Mouse (Mus musculus): ENCODE data around the gene Dennd1b. TPM values are rescaled to one million over a fixed set of nuclear protein-coding genes. Genes with fewer than 3 reads are reported as not detected.

Dennd1b gene
- polyA plus RNA-seq, 1 experiment = 25.8 TPM

DNA sequence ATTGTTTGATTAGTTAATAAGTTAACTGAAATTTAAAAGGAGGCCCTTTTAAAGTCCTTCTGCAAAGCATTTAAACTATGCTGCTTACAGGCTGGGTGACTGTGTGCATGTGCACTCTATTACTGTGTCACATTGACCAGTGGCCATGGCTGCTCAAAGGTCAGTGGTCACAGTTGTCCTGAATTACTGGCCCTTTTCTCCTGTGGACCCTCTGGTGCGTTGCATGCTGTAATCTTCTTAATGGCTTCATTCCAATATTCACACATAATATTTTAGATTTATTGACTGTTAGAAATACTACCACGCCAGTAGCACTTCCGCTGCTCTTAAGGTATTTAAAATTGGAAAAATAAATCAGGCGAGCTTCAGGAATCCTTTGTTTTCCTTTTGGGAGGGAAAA, 129.5 kb downstream of the Dennd1b start:
- Histone ChIP-seq H3K36me3 (ENCODE audit: control insufficient read depth, insufficient read depth, low read length, poor library complexity, severe bottlenecking) (no peaks in the 10 kb centered on the region), H3K27me3 (ENCODE audit: control insufficient read depth, insufficient read depth, low read length, poor library complexity, severe bottlenecking) (no peaks in the 10 kb centered on the region), H3K9me3 (replicated peaks; ENCODE audit: control insufficient read depth, insufficient read depth, low read length, poor library complexity, severe bottlenecking) (no peaks in the 10 kb centered on the region), H3K4me1 (ENCODE audit: control insufficient read depth, insufficient read depth, low read length) (no peaks in the 10 kb centered on the region), H3K4me3 (ENCODE audit: low read depth, low read length) (no peak overlapping the region), H3K27ac (ENCODE audit: insufficient read depth, low read length) (no peak overlapping the region), H3K9ac (ENCODE audit: low read depth, poor library complexity, severe bottlenecking) (no peak overlapping the region)
- no peak for TF ChIP-seq EP300 (IDR thresholded peaks at IDR 0.05; ENCODE audit: insufficient read depth, low read depth, low read length)
- no peak for TF ChIP-seq POLR2A (IDR thresholded peaks at IDR 0.05; ENCODE audit: insufficient read depth, low read length)
- TF ChIP-seq CTCF (IDR thresholded peaks at IDR 0.05; ENCODE audit: low read depth, low read length) = no peak

DNA sequence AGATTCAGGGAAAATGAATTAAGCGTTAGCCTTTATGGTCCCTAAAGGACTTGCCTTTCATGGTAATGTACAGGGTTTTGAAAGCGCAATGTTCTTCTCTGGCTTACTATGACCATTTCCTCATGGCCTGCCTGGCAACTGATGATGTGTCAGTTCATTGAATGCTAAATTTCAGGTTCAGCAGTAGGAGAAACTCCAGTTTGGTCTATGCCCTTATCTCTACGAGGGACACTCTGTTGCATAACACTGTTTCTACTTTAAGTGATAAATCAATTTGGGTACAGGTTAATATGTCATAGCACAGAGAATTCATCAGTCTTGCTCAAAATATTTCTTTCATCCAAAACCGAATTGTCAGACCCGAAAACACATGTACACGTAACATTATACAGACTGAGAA, 133.1 kb downstream of the Dennd1b start:
- H3K4me3 ChIP-seq (ENCODE audit: low read depth, low read length) = no peak overlapping the region
- H3K9ac ChIP-seq (ENCODE audit: low read depth, poor library complexity, severe bottlenecking) = no peak overlapping the region
- H3K36me3 ChIP-seq (ENCODE audit: control insufficient read depth, insufficient read depth, low read length, poor library complexity, severe bottlenecking) = no peaks in the 10 kb centered on the region
- no peaks in the 10 kb centered on the region for H3K4me1 ChIP-seq (ENCODE audit: control insufficient read depth, insufficient read depth, low read length)
- H3K27me3 ChIP-seq (ENCODE audit: control insufficient read depth, insufficient read depth, low read length, poor library complexity, severe bottlenecking) = no peaks in the 10 kb centered on the region
- TF ChIP-seq EP300 (IDR thresholded peaks at IDR 0.05; ENCODE audit: insufficient read depth, low read depth, low read length) = no peak
- no peak for TF ChIP-seq CTCF (IDR thresholded peaks at IDR 0.05; ENCODE audit: low read depth, low read length)
- no peak for TF ChIP-seq POLR2A (IDR thresholded peaks at IDR 0.05; ENCODE audit: insufficient read depth, low read length)
- H3K27ac ChIP-seq (ENCODE audit: insufficient read depth, low read length) = no peak overlapping the region
- H3K9me3 ChIP-seq (replicated peaks; ENCODE audit: control insufficient read depth, insufficient read depth, low read length, poor library complexity, severe bottlenecking) = no peaks in the 10 kb centered on the region

DNA sequence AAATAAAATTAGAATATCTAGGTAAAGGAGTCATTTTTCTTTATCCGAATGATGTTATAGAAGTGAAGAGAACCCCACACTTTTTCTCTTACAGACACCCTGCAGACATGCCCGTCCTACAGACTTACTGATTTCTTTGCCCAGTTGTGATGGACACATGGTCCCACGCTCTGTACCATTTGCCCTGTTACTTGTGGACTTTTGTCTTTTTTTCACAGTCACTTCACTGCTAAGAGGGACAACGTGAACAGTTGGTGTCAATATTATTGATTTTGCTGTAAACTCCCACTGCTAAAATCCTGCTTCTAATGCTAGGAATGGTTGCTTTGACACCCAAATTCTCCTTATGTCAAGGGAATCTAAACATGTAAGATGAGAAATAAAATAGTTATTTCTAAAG, 134.9 kb downstream of the Dennd1b start:
- H3K9me3 ChIP-seq (replicated peaks; ENCODE audit: control insufficient read depth, insufficient read depth, low read length, poor library complexity, severe bottlenecking) = no peaks in the 10 kb centered on the region
- no peak overlapping the region for H3K27ac ChIP-seq (ENCODE audit: insufficient read depth, low read length)
- no peaks in the 10 kb centered on the region for H3K4me1 ChIP-seq (ENCODE audit: control insufficient read depth, insufficient read depth, low read length)
- H3K27me3 ChIP-seq (ENCODE audit: control insufficient read depth, insufficient read depth, low read length, poor library complexity, severe bottlenecking) = no peaks in the 10 kb centered on the region
- peaks cover 2% of the 10 kb centered on the region; the same call in 1 of the 2 replicates for H3K36me3 ChIP-seq (ENCODE audit: control insufficient read depth, insufficient read depth, low read length, poor library complexity, severe bottlenecking)
- no peak overlapping the region for H3K9ac ChIP-seq (ENCODE audit: low read depth, poor library complexity, severe bottlenecking)
- TF ChIP-seq CTCF (IDR thresholded peaks at IDR 0.05; ENCODE audit: low read depth, low read length) = no peak
- TF ChIP-seq EP300 (IDR thresholded peaks at IDR 0.05; ENCODE audit: insufficient read depth, low read depth, low read length) = no peak
- TF ChIP-seq POLR2A (IDR thresholded peaks at IDR 0.05; ENCODE audit: insufficient read depth, low read length) = no peak
- no peak overlapping the region for H3K4me3 ChIP-seq (ENCODE audit: low read depth, low read length)

DNA sequence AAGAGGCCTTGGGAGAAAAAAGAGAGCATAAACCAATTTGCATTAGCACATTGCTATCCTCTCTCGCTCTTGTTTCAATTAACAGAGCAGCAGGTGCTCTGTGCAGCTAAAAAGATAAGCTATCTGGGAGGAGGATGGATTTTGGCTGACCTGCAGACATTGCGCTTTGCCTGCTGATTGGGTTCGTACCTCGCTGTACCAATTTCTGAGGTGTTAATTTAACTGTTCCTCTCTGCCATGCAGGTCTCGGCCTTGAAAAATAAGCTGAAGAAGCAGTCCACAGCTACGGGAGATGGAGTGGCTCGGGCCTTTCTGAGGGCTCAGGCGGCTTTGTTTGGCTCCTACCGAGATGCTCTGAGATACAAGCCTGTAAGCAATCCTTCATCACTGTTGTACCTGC, 138.5 kb downstream of the Dennd1b start:
- H3K27me3 ChIP-seq (ENCODE audit: control insufficient read depth, insufficient read depth, low read length, poor library complexity, severe bottlenecking) = no peaks in the 10 kb centered on the region

DNA sequence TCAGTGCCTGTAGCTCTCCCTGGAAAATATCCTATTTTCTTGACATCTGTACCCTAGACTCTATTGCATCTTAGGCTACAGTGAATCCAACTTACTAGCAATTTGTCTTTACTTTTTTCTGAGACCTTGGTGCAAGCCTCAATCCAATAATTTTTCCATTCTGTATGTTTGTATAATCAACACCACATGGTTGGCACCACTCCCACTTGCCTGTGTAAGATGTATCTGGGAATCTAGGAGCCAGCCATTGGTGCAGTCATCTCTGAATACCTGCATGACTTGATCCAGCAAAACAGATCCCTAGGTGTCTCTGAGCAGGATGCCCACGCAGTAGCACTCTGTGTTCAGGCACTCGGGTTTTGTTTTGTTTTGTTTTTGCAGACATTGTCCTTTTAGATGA, 145.0 kb downstream of the Dennd1b start:
- TF ChIP-seq EP300 (IDR thresholded peaks at IDR 0.05; ENCODE audit: insufficient read depth, low read depth, low read length) (no peak), CTCF (IDR thresholded peaks at IDR 0.05; ENCODE audit: low read depth, low read length) (no peak), POLR2A (IDR thresholded peaks at IDR 0.05; ENCODE audit: insufficient read depth, low read length) (no peak)
- no peaks in the 10 kb centered on the region for H3K4me1 ChIP-seq (ENCODE audit: control insufficient read depth, insufficient read depth, low read length)

More for the DNA sequence above, 138.5 kb downstream of the Dennd1b start:
- Histone ChIP-seq H3K36me3 (ENCODE audit: control insufficient read depth, insufficient read depth, low read length, poor library complexity, severe bottlenecking) (peaks cover 2% of the 10 kb centered on the region; the same call in 1 of the 2 replicates), H3K9ac (ENCODE audit: low read depth, poor library complexity, severe bottlenecking) (no peak overlapping the region), H3K9me3 (replicated peaks; ENCODE audit: control insufficient read depth, insufficient read depth, low read length, poor library complexity, severe bottlenecking) (no peaks in the 10 kb centered on the region), H3K4me3 (ENCODE audit: low read depth, low read length) (no peak overlapping the region), H3K27ac (ENCODE audit: insufficient read depth, low read length) (no peak overlapping the region), H3K4me1 (ENCODE audit: control insufficient read depth, insufficient read depth, low read length) (no peaks in the 10 kb centered on the region)
- TF ChIP-seq POLR2A (IDR thresholded peaks at IDR 0.05; ENCODE audit: insufficient read depth, low read length) = no peak
- no peak for TF ChIP-seq EP300 (IDR thresholded peaks at IDR 0.05; ENCODE audit: insufficient read depth, low read depth, low read length)
- no peak for TF ChIP-seq CTCF (IDR thresholded peaks at IDR 0.05; ENCODE audit: low read depth, low read length)

DNA sequence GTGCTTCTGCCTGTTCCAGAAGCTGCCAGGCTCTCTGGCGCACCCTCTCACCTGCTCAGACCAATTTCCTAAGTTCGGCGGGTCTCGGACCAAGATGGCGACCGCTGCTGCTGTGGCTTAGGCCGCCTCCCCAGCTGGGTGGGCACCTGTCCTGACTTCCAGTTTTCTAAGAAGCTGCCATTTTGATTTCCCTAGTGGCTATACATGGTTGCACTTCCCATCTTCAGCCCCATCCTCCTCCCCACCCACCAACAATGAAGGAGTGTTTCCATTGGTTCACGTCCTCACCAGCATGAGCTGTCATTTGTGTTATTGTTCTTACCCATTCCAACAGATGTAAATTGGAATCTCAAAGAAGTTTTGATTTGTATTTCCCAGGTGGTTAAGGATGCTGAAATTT, 159.4 kb downstream of the Dennd1b start:
- peak overlapping the region; percentile 43 for H3K4me3 ChIP-seq (ENCODE audit: low read depth, low read length)
- no peaks in the 10 kb centered on the region for H3K9me3 ChIP-seq (replicated peaks; ENCODE audit: control insufficient read depth, insufficient read depth, low read length, poor library complexity, severe bottlenecking)
- no peak overlapping the region for H3K9ac ChIP-seq (ENCODE audit: low read depth, poor library complexity, severe bottlenecking)
- H3K27ac ChIP-seq (ENCODE audit: insufficient read depth, low read length) = no peak overlapping the region
- no peak for TF ChIP-seq EP300 (IDR thresholded peaks at IDR 0.05; ENCODE audit: insufficient read depth, low read depth, low read length)
- no peak for TF ChIP-seq POLR2A (IDR thresholded peaks at IDR 0.05; ENCODE audit: insufficient read depth, low read length)
- no peak for TF ChIP-seq CTCF (IDR thresholded peaks at IDR 0.05; ENCODE audit: low read depth, low read length)
- no peaks in the 10 kb centered on the region for H3K4me1 ChIP-seq (ENCODE audit: control insufficient read depth, insufficient read depth, low read length)
- H3K27me3 ChIP-seq (ENCODE audit: control insufficient read depth, insufficient read depth, low read length, poor library complexity, severe bottlenecking) = no peaks in the 10 kb centered on the region
- no peaks in the 10 kb centered on the region for H3K36me3 ChIP-seq (ENCODE audit: control insufficient read depth, insufficient read depth, low read length, poor library complexity, severe bottlenecking)

More for the DNA sequence above, 145.0 kb downstream of the Dennd1b start:
- Histone ChIP-seq H3K27ac (ENCODE audit: insufficient read depth, low read length) (no peak overlapping the region), H3K27me3 (ENCODE audit: control insufficient read depth, insufficient read depth, low read length, poor library complexity, severe bottlenecking) (no peaks in the 10 kb centered on the region), H3K9ac (ENCODE audit: low read depth, poor library complexity, severe bottlenecking) (no peak overlapping the region), H3K36me3 (ENCODE audit: control insufficient read depth, insufficient read depth, low read length, poor library complexity, severe bottlenecking) (no peaks in the 10 kb centered on the region), H3K9me3 (replicated peaks; ENCODE audit: control insufficient read depth, insufficient read depth, low read length, poor library complexity, severe bottlenecking) (no peaks in the 10 kb centered on the region), H3K4me3 (ENCODE audit: low read depth, low read length) (no peak overlapping the region)
